Mouse (Mus musculus): ENCODE measurements around the gene Strn. TPM values are rescaled to one million over a fixed set of nuclear protein-coding genes. Genes with fewer than 3 reads are reported as not detected.

Strn gene
- total RNA-seq, 2 experiments from 2014 or later = 17.9 to 34.9 TPM

- ATAC-seq (replicated peaks; ENCODE audit: poor library complexity, severe bottlenecking) = no peak
Observed at GRCm38 (mm10) chr17:78621863-78622262, 115.1 kb downstream of the Strn start.

DNA sequence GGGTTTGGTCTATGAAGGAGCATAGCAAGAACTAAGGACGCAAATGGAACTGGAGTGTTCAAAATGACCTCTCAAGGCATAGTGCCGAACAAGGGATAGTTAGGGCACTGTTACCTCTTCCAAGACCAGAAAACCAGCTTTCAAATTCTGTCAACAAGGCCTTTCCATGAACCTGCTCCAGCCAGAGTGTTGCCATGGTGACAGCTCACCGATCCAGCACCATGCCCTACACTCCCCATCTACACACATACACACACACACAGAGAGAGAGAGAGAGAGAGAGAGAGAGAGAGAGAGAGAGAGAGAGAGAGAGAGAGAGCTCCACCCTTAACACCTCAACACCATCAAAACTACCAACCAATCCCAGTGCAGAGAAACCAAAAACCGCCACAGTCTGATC, 116.3 kb downstream of the Strn start:
- no peak for ATAC-seq (replicated peaks; ENCODE audit: poor library complexity, severe bottlenecking)

- no peak for ATAC-seq (replicated peaks; ENCODE audit: poor library complexity, severe bottlenecking)
Observed at GRCm38 (mm10) chr17:78619981-78620380, 117.0 kb downstream of the Strn start.

GRCm38 (mm10) chr17:78618164-78618693, 118.8 kb downstream of the Strn start:
- no peak for ATAC-seq (replicated peaks; ENCODE audit: poor library complexity, severe bottlenecking)

DNA sequence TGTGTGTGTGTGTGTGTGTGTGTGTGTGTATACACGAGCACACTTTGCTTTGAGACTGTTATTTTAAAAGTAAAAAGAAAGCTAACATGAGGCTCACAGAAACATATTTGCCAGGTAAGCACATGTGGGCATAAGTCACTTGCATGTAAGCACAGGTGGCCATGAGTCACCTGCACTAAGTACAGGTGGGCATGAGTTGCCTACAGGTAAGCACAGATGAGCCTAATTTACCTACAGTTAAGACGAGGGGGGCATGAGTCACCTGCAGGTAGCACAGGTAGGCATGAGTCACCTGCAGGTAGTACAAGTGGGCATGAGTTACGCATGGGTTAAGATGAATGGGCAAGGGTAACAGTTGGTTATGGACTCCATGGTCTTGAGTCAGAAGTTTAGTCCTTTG, 121.9 kb downstream of the Strn start:
- no peak for ATAC-seq (replicated peaks; ENCODE audit: poor library complexity, severe bottlenecking)

DNA sequence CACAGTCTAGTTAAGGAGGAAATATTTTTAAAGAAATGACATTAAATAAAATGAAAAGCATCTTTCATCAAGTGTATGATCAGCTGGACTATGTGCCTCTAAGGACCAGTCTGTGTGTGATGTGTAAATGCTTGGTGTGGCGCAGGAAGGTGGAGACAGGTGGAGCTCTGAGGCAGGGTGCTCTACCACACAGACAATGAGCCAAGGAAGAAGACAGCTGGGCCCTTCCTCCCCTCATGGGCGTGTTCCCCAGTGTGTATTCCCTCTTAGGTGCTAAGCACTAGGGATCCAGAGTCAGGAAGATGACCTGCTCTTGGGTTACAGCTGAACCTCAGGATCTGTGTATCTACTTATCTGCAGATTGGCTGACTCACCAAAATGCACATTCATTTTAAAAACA, 122.5 kb downstream of the Strn start:
- no peak for ATAC-seq (replicated peaks; ENCODE audit: poor library complexity, severe bottlenecking)

DNA sequence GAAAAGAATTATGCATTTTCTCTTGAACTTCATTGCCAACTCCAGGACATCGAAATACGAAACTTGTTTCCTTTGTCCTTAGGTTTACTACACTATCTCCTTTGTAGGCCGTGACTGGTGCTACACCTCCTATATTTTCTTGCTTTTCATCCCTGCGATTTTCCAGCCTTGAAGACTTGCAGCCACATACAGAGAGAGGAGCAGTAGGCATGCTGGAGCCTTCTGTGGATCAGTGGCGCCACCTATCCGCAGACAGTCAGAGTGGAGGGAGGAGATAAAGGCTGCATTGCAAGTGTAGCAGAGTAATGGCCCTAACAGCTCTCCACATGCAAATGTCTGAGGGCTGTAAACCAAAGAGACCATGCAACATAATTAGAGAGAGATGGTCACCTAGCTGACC, 125.9 kb downstream of the Strn start:
- no peak for ATAC-seq (replicated peaks; ENCODE audit: poor library complexity, severe bottlenecking)

DNA sequence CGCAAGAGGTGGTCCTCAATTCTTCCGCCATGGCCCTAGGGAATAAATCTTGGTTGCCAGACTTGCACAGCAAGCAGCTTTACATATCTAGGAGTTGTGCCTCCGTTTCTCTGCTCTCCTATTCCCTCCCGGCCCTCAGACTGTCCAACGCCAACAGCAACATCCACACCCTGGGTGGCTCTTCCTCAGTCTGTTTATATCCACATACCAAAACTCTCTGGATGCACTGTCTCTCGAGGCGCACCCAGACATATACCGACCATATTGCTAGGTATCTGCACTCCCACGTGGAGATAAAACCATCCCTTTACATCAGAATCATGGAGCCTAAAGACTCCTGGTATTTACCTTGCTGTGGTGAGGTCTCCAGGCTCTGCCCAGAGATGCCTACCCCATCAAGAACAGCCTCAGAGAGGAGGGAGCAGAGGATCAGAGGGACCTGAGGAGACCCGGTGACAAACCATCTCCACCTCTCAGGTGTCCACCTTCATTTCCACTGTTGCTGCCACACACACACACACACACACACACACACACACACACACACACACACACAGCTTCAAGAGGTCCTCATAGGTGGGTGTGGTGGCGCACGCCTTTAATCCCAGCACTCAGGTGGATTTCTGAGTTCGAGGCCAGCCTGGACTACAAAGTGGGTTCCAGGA, 127.7 kb downstream of the Strn start:
- ATAC-seq (replicated peaks; ENCODE audit: poor library complexity, severe bottlenecking) = no peak

GRCm38 (mm10) chr17:78608716-78609115, 128.3 kb downstream of the Strn start:
- ATAC-seq (replicated peaks; ENCODE audit: poor library complexity, severe bottlenecking) = no peak

- peak; percentile 26 for ATAC-seq (replicated peaks; ENCODE audit: poor library complexity, severe bottlenecking)
Observed at GRCm38 (mm10) chr17:78608135-78608670, 128.8 kb downstream of the Strn start.

DNA sequence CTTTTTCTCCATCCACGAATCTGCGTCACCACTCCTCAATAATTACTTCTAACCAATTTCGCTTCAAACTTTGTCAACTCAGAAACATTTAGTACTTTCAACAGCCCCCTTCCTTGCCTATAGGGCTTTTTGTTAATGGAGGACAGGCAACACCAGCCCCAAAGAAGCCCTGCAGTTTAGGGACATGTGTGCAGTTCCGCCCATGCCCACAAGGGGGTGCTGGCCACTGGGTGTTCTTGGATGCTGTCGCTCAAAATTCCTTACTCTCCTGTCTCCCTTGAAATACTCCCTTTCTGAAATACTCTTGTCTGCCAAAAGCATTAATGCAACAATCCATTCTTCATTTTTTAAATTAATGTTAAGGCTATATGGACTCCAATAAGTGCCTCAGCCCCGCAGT, 132.6 kb downstream of the Strn start:
- ATAC-seq (replicated peaks; ENCODE audit: poor library complexity, severe bottlenecking) = peak; percentile 78

- ATAC-seq (replicated peaks; ENCODE audit: poor library complexity, severe bottlenecking) = peak; percentile 77
Observed at GRCm38 (mm10) chr17:78603872-78604271, 133.1 kb downstream of the Strn start.

- ATAC-seq (replicated peaks; ENCODE audit: poor library complexity, severe bottlenecking) = no peak
Observed at GRCm38 (mm10) chr17:78602316-78602715, 134.7 kb downstream of the Strn start.

DNA sequence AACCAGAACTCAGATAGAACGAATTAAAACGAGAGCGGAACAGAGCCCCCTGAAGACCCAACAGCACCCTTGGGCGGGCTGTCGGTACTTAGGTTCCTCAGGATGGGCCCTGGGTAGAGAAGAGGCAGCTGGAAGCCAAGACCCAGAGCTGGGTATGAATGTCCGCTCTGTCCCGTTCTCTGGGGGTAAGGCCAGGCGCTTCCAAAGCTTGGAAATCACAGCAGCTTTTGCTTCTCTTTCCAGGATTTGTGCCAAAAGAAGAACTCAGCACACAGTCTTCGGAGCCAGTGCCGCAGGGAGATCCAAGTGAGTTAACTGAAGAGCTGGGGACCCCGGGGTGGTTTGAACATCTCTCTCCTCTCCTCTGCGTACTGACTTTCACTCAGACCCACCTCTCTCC, 135.4 kb downstream of the Strn start:
- ATAC-seq (replicated peaks; ENCODE audit: poor library complexity, severe bottlenecking) = no peak

DNA sequence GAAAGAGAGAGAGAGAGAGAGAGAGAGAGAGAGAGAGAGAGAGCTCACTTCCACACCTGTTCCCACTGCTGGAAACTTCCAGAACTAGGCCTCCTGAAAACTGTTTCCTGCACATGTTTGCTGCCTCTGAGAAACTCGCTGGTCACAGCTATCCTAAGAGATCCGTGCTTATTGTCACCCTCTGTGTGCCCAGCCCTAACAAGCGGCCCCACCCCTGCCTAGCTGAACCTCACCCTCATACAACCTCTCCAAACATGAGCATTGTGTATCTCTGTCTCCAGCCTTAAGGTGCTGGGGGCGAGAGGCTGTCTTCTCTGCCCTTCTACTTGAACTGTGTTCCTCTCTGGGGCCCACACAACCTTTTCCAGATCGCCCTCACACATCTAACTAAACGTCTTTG, 136.0 kb downstream of the Strn start:
- no peak for ATAC-seq (replicated peaks; ENCODE audit: poor library complexity, severe bottlenecking)

Other genes starting within 250 kb of the Strn start
- gene Vit, start 229.1 kb downstream of the Strn start, total RNA-seq (2014; fragmentation: Nextera tagmentation) = 0.26 and 0.36 TPM in 2 replicates
- 0.82 and 1.2 TPM in 2 replicates for gene Vit, start 229.1 kb downstream of the Strn start, total RNA-seq (2017)
- 20.3 and 21.0 TPM in 2 replicates for gene Heatr5b, start 98.2 kb upstream of the Strn start, total RNA-seq (2014; fragmentation: Nextera tagmentation)
- gene Heatr5b, start 98.2 kb upstream of the Strn start, total RNA-seq (2017) = 16.0 and 19.7 TPM in 2 replicates
- 11.1 and 12.5 TPM in 2 replicates for gene Gpatch11, start 98.4 kb upstream of the Strn start, total RNA-seq (2014; fragmentation: Nextera tagmentation)
- gene Gpatch11, start 98.4 kb upstream of the Strn start, total RNA-seq (2017) = 17.7 and 25.9 TPM in 2 replicates
- gene Eif2ak2, start 145.4 kb upstream of the Strn start, total RNA-seq (2014; fragmentation: Nextera tagmentation) = 22.9 and 31.6 TPM in 2 replicates
- gene Eif2ak2, start 145.4 kb upstream of the Strn start, total RNA-seq (2017) = 33.2 and 44.3 TPM in 2 replicates
- gene Sult6b1, start 169.8 kb upstream of the Strn start, total RNA-seq (2014; fragmentation: Nextera tagmentation) = not detected in 2 replicates
- not detected in 2 replicates for gene Sult6b1, start 169.8 kb upstream of the Strn start, total RNA-seq (2017)
- gene Cebpzos, start 179.3 kb upstream of the Strn start, total RNA-seq (2014; fragmentation: Nextera tagmentation) = 31.0 and 34.8 TPM in 2 replicates
- 53.7 and 66.1 TPM in 2 replicates for gene Cebpzos, start 179.3 kb upstream of the Strn start, total RNA-seq (2017)
- 61.6 and 62.4 TPM in 2 replicates for gene Cebpz, start 199.9 kb upstream of the Strn start, total RNA-seq (2014; fragmentation: Nextera tagmentation)
- gene Cebpz, start 199.9 kb upstream of the Strn start, total RNA-seq (2017) = 124 and 206 TPM in 2 replicates
- gene Ndufaf7, start 199.9 kb upstream of the Strn start, total RNA-seq (2014; fragmentation: Nextera tagmentation) = 47.9 and 49.7 TPM in 2 replicates
- 25.9 and 34.5 TPM in 2 replicates for gene Ndufaf7, start 199.9 kb upstream of the Strn start, total RNA-seq (2017)

Measured in granulocyte monocyte progenitor cell, adult 5-6 weeks (primary cell).